Mouse (Mus musculus) cerebellum, adult 2 months (tissue): ENCODE data around the gene Ttc9b.

Source experiments
- CTCF ChIP-seq: fragments of 200-500 bp; IDR thresholded peaks from 2 replicates; pipeline ENCODE4 v1.5.1; 2011; ENCODE audit warnings: low read depth, mild to moderate bottlenecking, control low read depth, low read length, moderate library complexity, borderline replicate concordance; ENCODE audit not compliant: insufficient read depth
- POLR2A ChIP-seq: fragments of 200-500 bp; IDR thresholded peaks from 2 replicates; pipeline ENCODE4 v1.6.1; 2011; ENCODE audit warnings: low read length, control low read depth, borderline replicate concordance; ENCODE audit not compliant: insufficient read depth

GRCm38 (mm10) chr7:27610871-27611270 lies 42.8 kb upstream of the Ttc9b start:
- TF ChIP-seq CTCF = no peak
- no peak for TF ChIP-seq POLR2A
